ENCODE assay signal across 9 mouse cellular contexts in genomic region chr4:110021956-110022625, GRCm38 (mm10). TPM values are rescaled to one million over a fixed set of nuclear protein-coding genes. Genes with fewer than 3 reads are reported as not detected.
DNase-seq lines count a peak whose midpoint lies in the region; ATAC-seq lines count a peak whose summit lies in the region.
"Had no signal": no experiment of that assay in that cellular context is flagged by ENCODE, and none has a peak within 500 bp of the region (broad histone marks: within the 10 kb centered on the region; RNA-seq: fewer than 3 reads in every experiment).

No protein-coding gene starts in this region.

- H3K9ac ChIP-seq in kidney, embryonic 14.5 days (ENCODE audit: low read depth, low read length) = no peak overlapping the region
- no peak overlapping the region for H3K9ac ChIP-seq in limb, embryonic 13.5 days

- 0 out of 2 replicates have a peak overlapping the region, but pooled peaks have one; percentile 9 for H3K4me2 ChIP-seq in kidney, embryonic 14.5 days (replicated peaks; ENCODE audit: low read depth, low read length)
- H3K4me2 ChIP-seq in limb, embryonic 13.5 days (replicated peaks) = peak overlapping the region; percentile 49

- peak; percentile 63; the same call in 1 of the 2 replicates for ATAC-seq in kidney, embryonic 14.5 days (ENCODE audit: low FRiP score, low TSS enrichment)
- peak; percentile 73; the same call in 1 of the 2 replicates for ATAC-seq in limb, embryonic 13.5 days (ENCODE audit: low FRiP score, low read depth)
- peak; percentile 37; the same call in 1 of the 2 replicates for ATAC-seq in monocyte, adult 5-6 weeks (replicated peaks; ENCODE audit: insufficient number of reproducible peaks, low FRiP score, low TSS enrichment, poor library complexity, severe bottlenecking)

- peaks cover 57% of the 10 kb centered on the region for H3K27me3 ChIP-seq in embryonic facial prominence, embryonic 10.5 days (replicated peaks; ENCODE audit: low read depth, poor library complexity, severe bottlenecking)
- H3K27me3 ChIP-seq in heart, embryonic 10.5 days (ENCODE audit: insufficient read depth, poor library complexity, severe bottlenecking) = peaks cover 46% of the 10 kb centered on the region
- peaks cover 4% of the 10 kb centered on the region; the same call in 1 of the 2 replicates for H3K27me3 ChIP-seq in kidney, embryonic 14.5 days (ENCODE audit: control insufficient read depth, insufficient read depth, low read length)
- peaks cover 28% of the 10 kb centered on the region for H3K27me3 ChIP-seq in limb, embryonic 13.5 days

- no peaks in the 10 kb centered on the region for H3K36me3 ChIP-seq in embryonic facial prominence, embryonic 10.5 days (replicated peaks)
- H3K36me3 ChIP-seq in heart, embryonic 10.5 days = no peaks in the 10 kb centered on the region
- no peaks in the 10 kb centered on the region for H3K36me3 ChIP-seq in kidney, embryonic 14.5 days (ENCODE audit: control insufficient read depth, insufficient read depth, low read length)
- no peaks in the 10 kb centered on the region for H3K36me3 ChIP-seq in limb, embryonic 13.5 days
- H3K36me3 ChIP-seq: G1E had no signal

- intact Hi-C loops in heart, postnatal 25 days (cut with DNase I) = loop anchor here (1.0 to 5.0 kb wide), 2 partner anchors 263 to 280 kb away; no protein-coding TSS in a partner anchor

- H3K27ac ChIP-seq in embryonic facial prominence, embryonic 10.5 days (replicated peaks) = no peak overlapping the region
- no peak overlapping the region for H3K27ac ChIP-seq in heart, embryonic 10.5 days
- no peak overlapping the region for H3K27ac ChIP-seq in kidney, embryonic 14.5 days (ENCODE audit: low read depth, low read length)
- H3K27ac ChIP-seq in limb, embryonic 13.5 days = no peak overlapping the region

- H3K4me3 ChIP-seq in embryonic facial prominence, embryonic 10.5 days = no peak overlapping the region
- H3K4me3 ChIP-seq in heart, embryonic 10.5 days = 0 out of 2 replicates have a peak overlapping the region, but pooled peaks have one; percentile 29
- H3K4me3 ChIP-seq in kidney, embryonic 14.5 days (ENCODE audit: low read length) = no peak overlapping the region
- H3K4me3 ChIP-seq in limb, embryonic 13.5 days = peak overlapping the region; percentile 3; the same call in 1 of the 2 replicates

- WGBS in embryonic facial prominence, embryonic 10.5 days = 17% methylated on average over 25 of the region's 25 CpGs
- 16% methylated on average over 25 of the region's 25 CpGs for WGBS in heart, embryonic 10.5 days
- WGBS in kidney, embryonic 14.5 days = 15% methylated on average over 25 of the region's 25 CpGs
- WGBS in limb, embryonic 13.5 days = 16% methylated on average over 25 of the region's 25 CpGs

- no peaks in the 10 kb centered on the region for H3K9me3 ChIP-seq in embryonic facial prominence, embryonic 10.5 days
- no peaks in the 10 kb centered on the region for H3K9me3 ChIP-seq in heart, embryonic 10.5 days
- H3K9me3 ChIP-seq in kidney, embryonic 14.5 days (ENCODE audit: control insufficient read depth, low read length) = no peaks in the 10 kb centered on the region
- no peaks in the 10 kb centered on the region for H3K9me3 ChIP-seq in limb, embryonic 13.5 days
- H3K9me3 ChIP-seq: G1E had no signal

- H3K4me1 ChIP-seq in embryonic facial prominence, embryonic 10.5 days = peaks cover 16% of the 10 kb centered on the region
- no peaks in the 10 kb centered on the region for H3K4me1 ChIP-seq in heart, embryonic 10.5 days
- no peaks in the 10 kb centered on the region for H3K4me1 ChIP-seq in kidney, embryonic 14.5 days (ENCODE audit: control insufficient read depth, insufficient read depth, low read length)
- peaks cover 3% of the 10 kb centered on the region; the same call in 1 of the 2 replicates for H3K4me1 ChIP-seq in limb, embryonic 13.5 days

- peak; percentile 92 for DNase-seq in heart, adult 11 months
- no peak for DNase-seq in heart, postnatal 25 days (ENCODE audit: low spot score)
- peak; percentile 90 for DNase-seq in embryonic facial prominence, embryonic 10.5 days (ENCODE audit: low spot score)
- DNase-seq in heart, embryonic 10.5 days (ENCODE audit: low spot score) = peak; percentile 88
- peak; percentile 29 to 34 for DNase-seq in spleen, postnatal 36 days (ENCODE audit: low spot score in 2 of 2)

RNA-seq across cellular contexts. Expression of gene Dmrta2, which starts 44.2 kb away (rescaled TPM):
- total RNA-seq in heart, postnatal 25 days (2021) = under 1 TPM in 1 of 2 experiments, not detected in 1; 0.10 TPM
- 0.75 and 0.87 TPM in 2 replicates for polyA plus RNA-seq in embryonic facial prominence, embryonic 10.5 days (2016; fragmentation: Nextera tagmentation; extraction: Ambion mirVana)
- polyA plus RNA-seq in heart, embryonic 10.5 days (2016; fragmentation: Nextera tagmentation; extraction: Ambion mirVana) = 0.11 and 0.15 TPM in 2 replicates
- polyA plus RNA-seq in kidney, embryonic 14.5 days (2014; fragmentation: Nextera tagmentation; extraction: Ambion mirVana) = 0.14 and 0.30 TPM in 2 replicates
- 0.08 TPM in 2 replicates for polyA plus RNA-seq in limb, embryonic 13.5 days (2015; fragmentation: Nextera tagmentation; extraction: Ambion mirVana)
- total RNA-seq in monocyte, adult 5-6 weeks (2017) = 0.19 to 0.21 TPM in 2 of 3 replicates, not detected in the other

Comparison
In these comparisons a context has a peak if more than half of its experiments do, and no peak if none do; other contexts are left out.
1. H3K4me3 ChIP-seq: peak in heart, embryonic 10.5 days (single experiment) and limb, embryonic 13.5 days (single experiment); none in embryonic facial prominence, embryonic 10.5 days (single experiment) and kidney, embryonic 14.5 days (single experiment).
2. Peak in every context shown above with its lines, with median percentiles within 50 percentile points of each other: ATAC-seq.